Mouse (Mus musculus): ENCODE results near the gene Brinp3. TPM values are rescaled to one million over a fixed set of nuclear protein-coding genes. Genes with fewer than 3 reads are reported as not detected.

The Brinp3 gene
- polyA plus RNA-seq, 1 experiment = 1.8 TPM

DNA sequence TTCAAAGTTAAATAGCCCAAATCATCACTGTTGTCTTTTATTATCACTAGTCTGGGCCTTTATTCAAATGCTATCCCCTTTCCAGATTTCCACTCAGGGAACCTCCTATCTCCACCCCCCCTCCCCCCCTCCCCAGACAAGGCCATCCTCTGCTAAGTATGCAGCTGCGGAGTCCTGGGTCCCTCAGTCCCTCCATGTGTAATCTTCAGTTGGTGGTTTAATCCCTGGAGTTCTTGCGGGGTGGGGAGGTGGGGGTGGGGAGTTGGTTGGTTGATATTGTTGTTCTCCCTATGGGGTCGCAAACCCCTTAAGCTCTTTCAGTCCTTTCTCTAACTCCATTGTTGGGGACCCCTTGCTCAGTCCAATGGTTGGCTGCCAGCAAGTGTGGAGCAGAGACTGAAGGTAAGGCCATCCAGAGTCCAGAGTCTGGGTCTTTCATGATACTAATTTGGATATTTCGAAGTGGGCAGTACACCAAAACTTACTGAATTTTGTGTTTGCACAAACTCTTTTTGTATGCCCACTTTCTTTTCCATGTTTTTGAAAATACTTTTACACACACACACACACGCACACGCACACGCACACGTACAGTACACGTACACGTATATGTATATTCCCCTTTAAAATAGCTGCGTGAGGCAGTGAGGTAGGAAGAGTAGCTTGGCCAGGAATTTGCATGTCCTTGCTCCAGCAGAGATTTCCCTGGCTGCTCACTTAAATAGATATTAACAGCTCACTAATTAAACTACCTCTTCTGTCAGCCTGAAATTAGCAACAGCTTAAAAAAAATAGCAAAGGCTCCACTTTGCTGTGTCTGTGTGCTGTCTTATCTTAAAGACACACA, 29.4 kb downstream of the Brinp3 start:
- Histone ChIP-seq H3K4me1 (ENCODE audit: control insufficient read depth, insufficient read depth, low read length) (no peaks in the 10 kb centered on the region), H3K27ac (ENCODE audit: control insufficient read depth, insufficient read depth, low read depth, low read length, poor library complexity) (no peak overlapping the region), H3K4me3 (replicated peaks; ENCODE audit: control insufficient read depth, low read depth, low read length) (no peak overlapping the region)
- no peak for TF ChIP-seq CTCF (IDR thresholded peaks at IDR 0.05; ENCODE audit: control insufficient read depth, insufficient read depth, low read length)
- 76% methylated on average over 11 of the region's 11 CpGs for WGBS

DNA sequence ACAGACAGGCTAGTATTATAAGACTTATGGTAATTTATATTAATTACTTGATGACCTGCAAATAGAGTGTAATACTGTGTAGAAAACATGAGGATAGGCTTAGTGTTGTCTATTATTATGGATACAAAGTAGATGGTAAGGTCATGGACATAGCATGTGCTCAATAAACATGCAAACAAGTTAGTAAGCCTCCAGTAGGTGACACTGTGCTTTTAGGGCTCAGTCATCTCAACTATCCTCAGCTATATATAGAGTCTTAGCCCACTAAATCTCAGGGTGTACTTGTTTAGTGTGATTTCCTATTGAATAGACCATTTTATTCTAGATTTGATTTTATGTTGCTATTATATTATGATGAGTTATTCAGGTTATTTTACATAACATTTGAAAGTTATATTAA, 34.0 kb downstream of the Brinp3 start:
- TF ChIP-seq POLR2A (IDR thresholded peaks at IDR 0.05; ENCODE audit: borderline replicate concordance, control insufficient read depth, low read depth, low read length) (no peak), CTCF (IDR thresholded peaks at IDR 0.05; ENCODE audit: control insufficient read depth, insufficient read depth, low read length) (no peak)
- no peaks in the 10 kb centered on the region for H3K4me1 ChIP-seq (ENCODE audit: control insufficient read depth, insufficient read depth, low read length)
- H3K27ac ChIP-seq (ENCODE audit: control insufficient read depth, insufficient read depth, low read depth, low read length, poor library complexity) = no peak overlapping the region
- no peak overlapping the region for H3K4me3 ChIP-seq (replicated peaks; ENCODE audit: control insufficient read depth, low read depth, low read length)

DNA sequence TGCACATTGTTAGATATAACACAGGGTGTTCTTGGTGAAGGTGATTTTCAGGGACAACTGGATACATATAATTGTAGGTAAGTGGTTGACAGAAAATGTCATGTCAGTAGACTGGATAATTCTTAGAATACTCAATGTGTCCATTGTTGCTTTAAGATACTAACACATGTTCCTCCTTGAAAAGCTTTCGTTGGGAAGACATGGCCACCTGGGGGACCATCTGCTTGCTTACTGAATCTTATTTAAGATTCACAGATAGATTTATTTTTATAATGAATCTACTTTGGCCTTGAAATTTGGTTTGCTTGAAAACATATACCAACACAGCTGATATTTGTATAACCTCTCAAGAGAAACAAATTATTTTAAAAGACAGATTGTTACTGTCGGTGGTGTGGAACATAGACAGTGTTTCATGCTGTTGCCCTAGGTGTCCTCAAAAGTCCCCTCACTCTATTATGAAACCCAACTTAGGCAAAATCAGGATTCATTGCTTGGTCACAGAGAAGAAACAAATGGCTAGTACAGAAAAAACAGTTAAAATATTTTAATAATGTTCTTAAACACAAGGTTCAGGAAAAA, 52.4 kb downstream of the Brinp3 start:
- no peaks in the 10 kb centered on the region for H3K4me1 ChIP-seq (ENCODE audit: control insufficient read depth, insufficient read depth, low read length)
- TF ChIP-seq CTCF (IDR thresholded peaks at IDR 0.05; ENCODE audit: control insufficient read depth, insufficient read depth, low read length) (no peak), POLR2A (IDR thresholded peaks at IDR 0.05; ENCODE audit: borderline replicate concordance, control insufficient read depth, low read depth, low read length) (no peak)
- no peak overlapping the region for H3K4me3 ChIP-seq (replicated peaks; ENCODE audit: control insufficient read depth, low read depth, low read length)
- H3K27ac ChIP-seq (ENCODE audit: control insufficient read depth, insufficient read depth, low read depth, low read length, poor library complexity) = no peak overlapping the region
- 81% methylated on average over 2 of the region's 2 CpGs for WGBS

DNA sequence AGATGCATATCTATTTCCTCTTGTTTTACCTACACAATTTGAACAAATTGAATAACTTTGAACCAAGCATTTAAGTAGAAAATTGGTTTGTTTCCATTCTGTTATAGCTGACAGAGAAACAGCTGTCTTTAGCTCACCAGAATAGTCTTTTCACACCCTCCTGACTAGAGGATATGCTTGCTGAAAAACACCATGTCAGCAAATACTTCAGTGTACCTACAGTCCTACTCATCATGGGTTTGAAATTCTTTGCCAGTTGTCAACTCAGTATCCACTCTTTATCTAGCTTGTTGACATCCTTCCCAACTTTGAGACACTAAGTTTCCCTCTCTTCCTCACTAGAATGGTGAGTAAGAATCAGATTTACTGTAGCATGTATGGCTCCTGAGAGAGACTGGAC, 62.4 kb downstream of the Brinp3 start:
- no peak overlapping the region for H3K27ac ChIP-seq (ENCODE audit: control insufficient read depth, insufficient read depth, low read depth, low read length, poor library complexity)
- TF ChIP-seq CTCF (IDR thresholded peaks at IDR 0.05; ENCODE audit: control insufficient read depth, insufficient read depth, low read length) (no peak), POLR2A (IDR thresholded peaks at IDR 0.05; ENCODE audit: borderline replicate concordance, control insufficient read depth, low read depth, low read length) (no peak)
- no peak overlapping the region for H3K4me3 ChIP-seq (replicated peaks; ENCODE audit: control insufficient read depth, low read depth, low read length)
- no peaks in the 10 kb centered on the region for H3K4me1 ChIP-seq (ENCODE audit: control insufficient read depth, insufficient read depth, low read length)

DNA sequence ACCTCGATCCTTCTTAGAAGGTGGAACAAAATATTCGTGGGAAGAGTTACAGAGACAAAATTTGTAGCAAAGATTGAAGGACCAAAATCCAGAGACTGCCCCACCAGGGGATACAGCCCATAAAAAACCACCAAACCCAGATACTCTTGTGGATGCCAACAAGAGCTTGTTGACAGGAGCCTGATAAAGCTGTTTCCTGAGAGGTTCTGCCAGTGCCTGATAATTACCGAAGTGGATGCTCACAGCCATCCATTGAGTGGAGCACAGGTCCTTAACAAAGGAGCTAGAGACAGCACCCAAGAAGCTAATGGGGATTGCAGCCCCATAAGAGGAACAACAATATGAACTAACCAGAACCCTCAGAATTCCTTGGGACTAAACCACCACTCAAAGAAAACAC, 67.6 kb downstream of the Brinp3 start:
- Histone ChIP-seq H3K4me3 (replicated peaks; ENCODE audit: control insufficient read depth, low read depth, low read length) (no peak overlapping the region), H3K27ac (ENCODE audit: control insufficient read depth, insufficient read depth, low read depth, low read length, poor library complexity) (no peak overlapping the region), H3K4me1 (ENCODE audit: control insufficient read depth, insufficient read depth, low read length) (no peaks in the 10 kb centered on the region)
- TF ChIP-seq POLR2A (IDR thresholded peaks at IDR 0.05; ENCODE audit: borderline replicate concordance, control insufficient read depth, low read depth, low read length) = no peak
- no peak for TF ChIP-seq CTCF (IDR thresholded peaks at IDR 0.05; ENCODE audit: control insufficient read depth, insufficient read depth, low read length)
- WGBS = 71% methylated on average over 3 of the region's 3 CpGs

DNA sequence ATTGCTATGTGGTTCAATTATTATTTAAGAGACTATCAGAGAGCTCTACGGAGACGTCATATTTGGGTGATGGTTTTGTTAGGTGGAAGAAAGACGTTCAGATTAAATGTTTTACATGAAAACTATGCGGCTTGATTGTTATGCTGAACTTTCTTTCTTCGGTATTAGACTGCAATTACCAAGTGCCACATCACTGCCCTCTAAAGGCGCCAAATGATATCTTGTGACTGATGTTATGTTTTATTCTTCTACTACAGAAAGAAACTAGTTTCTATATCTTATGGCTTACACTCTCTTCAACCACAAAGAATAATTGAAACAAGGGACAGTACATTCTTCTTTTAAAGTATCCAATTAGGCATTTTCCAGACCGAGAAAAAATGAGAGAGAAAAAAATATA, 89.6 kb downstream of the Brinp3 start:
- no peak for TF ChIP-seq POLR2A (IDR thresholded peaks at IDR 0.05; ENCODE audit: borderline replicate concordance, control insufficient read depth, low read depth, low read length)
- no peak for TF ChIP-seq CTCF (IDR thresholded peaks at IDR 0.05; ENCODE audit: control insufficient read depth, insufficient read depth, low read length)
- Histone ChIP-seq H3K4me3 (replicated peaks; ENCODE audit: control insufficient read depth, low read depth, low read length) (no peak overlapping the region), H3K27ac (ENCODE audit: control insufficient read depth, insufficient read depth, low read depth, low read length, poor library complexity) (no peak overlapping the region), H3K4me1 (ENCODE audit: control insufficient read depth, insufficient read depth, low read length) (no peaks in the 10 kb centered on the region)
- WGBS = 68% methylated on average over 7 of the region's 7 CpGs

DNA sequence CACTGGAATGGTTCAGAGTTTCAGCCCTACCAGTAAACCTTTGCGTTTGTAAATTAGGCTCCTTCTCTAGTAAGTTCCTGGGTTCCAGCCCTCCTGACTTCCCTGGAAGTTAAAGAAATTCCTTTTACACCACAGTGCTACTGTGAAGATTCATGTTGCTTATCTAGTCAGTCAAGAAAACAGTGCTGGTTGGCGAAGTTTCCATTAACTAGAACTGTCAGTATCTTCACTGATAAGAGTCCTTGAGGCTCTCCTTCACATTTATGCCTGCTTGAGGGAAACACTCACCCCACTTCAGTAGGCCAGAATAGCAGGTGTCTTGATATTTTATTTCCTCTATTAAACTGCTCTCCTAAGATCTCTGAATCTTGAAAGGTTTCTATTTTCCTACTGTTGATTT, 138.3 kb downstream of the Brinp3 start:
- 62% methylated on average over 2 of the region's 2 CpGs for WGBS
- Histone ChIP-seq H3K4me1 (ENCODE audit: control insufficient read depth, insufficient read depth, low read length) (no peaks in the 10 kb centered on the region), H3K4me3 (replicated peaks; ENCODE audit: control insufficient read depth, low read depth, low read length) (no peak overlapping the region), H3K27ac (ENCODE audit: control insufficient read depth, insufficient read depth, low read depth, low read length, poor library complexity) (no peak overlapping the region)
- TF ChIP-seq CTCF (IDR thresholded peaks at IDR 0.05; ENCODE audit: control insufficient read depth, insufficient read depth, low read length) (no peak), POLR2A (IDR thresholded peaks at IDR 0.05; ENCODE audit: borderline replicate concordance, control insufficient read depth, low read depth, low read length) (no peak)

DNA sequence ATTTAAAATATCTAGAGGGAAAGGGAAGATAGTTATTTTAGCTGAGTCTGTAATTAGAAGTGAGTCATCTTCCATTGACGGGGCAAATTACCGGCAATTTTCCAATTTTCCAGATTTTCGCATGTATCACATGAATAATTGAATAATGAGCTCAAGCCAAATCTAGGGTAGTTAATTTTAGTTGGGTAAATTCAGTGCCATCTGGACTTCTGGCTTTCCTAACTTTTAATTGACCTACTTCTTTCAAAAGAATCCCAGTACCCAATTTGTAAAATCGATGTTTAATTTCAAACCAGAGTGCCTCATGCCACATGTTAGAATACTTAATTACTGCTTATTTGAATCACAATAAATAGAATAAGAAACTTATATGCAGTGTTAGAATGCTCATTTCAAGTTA, 162.7 kb downstream of the Brinp3 start:
- no peak for TF ChIP-seq POLR2A (IDR thresholded peaks at IDR 0.05; ENCODE audit: borderline replicate concordance, control insufficient read depth, low read depth, low read length)
- TF ChIP-seq CTCF (IDR thresholded peaks at IDR 0.05; ENCODE audit: control insufficient read depth, insufficient read depth, low read length) = no peak
- 82% methylated on average over 4 of the region's 4 CpGs for WGBS

More for the DNA sequence above, 162.7 kb downstream of the Brinp3 start:
- no peak overlapping the region for H3K4me3 ChIP-seq (replicated peaks; ENCODE audit: control insufficient read depth, low read depth, low read length)
- H3K4me1 ChIP-seq (ENCODE audit: control insufficient read depth, insufficient read depth, low read length) = no peaks in the 10 kb centered on the region
- no peak overlapping the region for H3K27ac ChIP-seq (ENCODE audit: control insufficient read depth, insufficient read depth, low read depth, low read length, poor library complexity)
